Mouse (Mus musculus) gastrocnemius, adult 18-20 months (tissue): Measurements from ENCODE around the gene Ttll10. TPM values are rescaled to one million over a fixed set of nuclear protein-coding genes. Genes with fewer than 3 reads are reported as not detected.

Experiments
- DNase-seq: peaks from one replicate; pipeline ENCODE4 v3.0.0; 2021; ENCODE audit warnings: low spot score
- microRNA-seq: library from miRNA; unstranded; fragments of <30 nt; microRNA quantifications from one replicate; pipeline ENCODE4 v1.2.0, GENCODE M21; 2021
- total RNA-seq, 2 experiments: library from RNA; stranded (reverse); gene quantifications; 2 replicates each; pipeline ENCODE4 v1.2.3; 2021

Ttll10 gene
- total RNA-seq, 2 experiments from 2014 or later: not detected

GRCm38 (mm10) chr4:156028580-156028979 is 30.6 kb downstream of the Ttll10 start:
- DNase-seq: no peak

- no peak for DNase-seq
Observed at GRCm38 (mm10) chr4:156026013-156026412, 33.2 kb downstream of the Ttll10 start, which contains the start of gene Tnfrsf18. Gene Tnfrsf18, plus strand, starts transcription at chr4:156026164.

- DNase-seq: peak; percentile 80
Observed at GRCm38 (mm10) chr4:156024184-156024583, 35.0 kb downstream of the Ttll10 start.

- no peak for DNase-seq
Observed at GRCm38 (mm10) chr4:156023520-156023919, 35.7 kb downstream of the Ttll10 start.

GRCm38 (mm10) chr4:156021942-156022419 is 37.2 kb downstream of the Ttll10 start:
- DNase-seq: no peak

DNA sequence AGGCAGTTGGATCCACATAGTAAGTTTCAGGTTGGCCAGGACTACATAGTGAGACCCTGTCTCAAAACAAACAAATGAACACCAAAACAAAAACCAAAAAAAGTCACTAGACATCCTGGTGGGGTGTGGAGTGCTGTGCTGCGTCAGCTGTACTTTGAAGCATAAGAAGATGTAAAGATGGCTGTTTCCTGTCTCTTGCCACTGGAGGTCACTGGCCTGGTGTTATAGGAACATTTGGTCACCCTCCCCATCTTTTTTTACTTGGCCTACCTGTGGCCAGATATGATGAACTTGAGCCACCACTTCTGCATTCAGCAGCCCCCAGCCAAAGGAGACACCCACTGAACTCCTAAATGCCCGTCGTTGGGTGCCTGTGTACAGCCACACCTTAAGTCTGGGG is 37.8 kb downstream of the Ttll10 start:
- DNase-seq: no peak

DNA sequence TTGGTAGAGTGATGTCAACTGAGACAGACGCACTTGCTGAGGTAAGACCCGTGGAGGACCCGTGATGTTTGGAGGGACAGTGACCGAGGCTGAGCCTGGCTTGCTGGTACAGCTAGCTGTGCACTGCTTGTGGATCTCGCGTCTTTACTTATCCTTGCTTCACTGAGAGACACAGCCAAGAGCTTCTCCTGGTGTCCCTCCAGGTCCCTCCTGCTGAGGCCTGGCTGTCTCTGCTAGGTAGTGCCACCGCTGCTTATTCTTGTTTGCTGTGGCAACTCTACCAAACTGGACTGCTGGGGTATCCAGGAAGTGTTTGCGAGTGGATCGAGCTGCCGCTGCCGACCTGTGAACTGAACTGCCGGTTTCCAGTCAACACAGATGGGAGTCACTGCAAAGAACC is 39.4 kb downstream of the Ttll10 start:
- peak; percentile 40 for DNase-seq

- DNase-seq: no peak
Observed at GRCm38 (mm10) chr4:156014436-156014835, 44.8 kb downstream of the Ttll10 start.

DNA sequence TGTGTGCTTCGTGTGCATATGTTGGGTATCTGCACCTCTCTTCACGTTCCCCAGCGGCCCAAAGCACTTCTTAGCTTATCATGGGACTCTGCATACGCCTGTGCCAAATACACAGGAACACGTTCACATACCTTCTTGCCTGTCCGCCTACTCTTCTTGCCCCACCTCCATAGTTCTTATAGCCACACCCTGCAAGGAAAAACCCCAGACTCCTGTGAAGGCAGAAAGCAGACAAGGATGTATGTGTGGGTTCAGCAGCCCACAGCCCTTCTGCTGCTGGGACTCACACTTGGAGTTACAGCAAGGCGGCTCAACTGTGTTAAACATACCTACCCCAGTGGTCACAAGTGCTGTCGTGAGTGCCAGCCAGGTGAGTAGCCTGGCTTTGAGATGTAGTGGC is 45.6 kb downstream of the Ttll10 start, which contains the start of gene Tnfrsf4:
Gene Tnfrsf4 (plus strand): TSS at position 207 of the 400 bp plus-strand sequence.
- DNase-seq: no peak

DNA sequence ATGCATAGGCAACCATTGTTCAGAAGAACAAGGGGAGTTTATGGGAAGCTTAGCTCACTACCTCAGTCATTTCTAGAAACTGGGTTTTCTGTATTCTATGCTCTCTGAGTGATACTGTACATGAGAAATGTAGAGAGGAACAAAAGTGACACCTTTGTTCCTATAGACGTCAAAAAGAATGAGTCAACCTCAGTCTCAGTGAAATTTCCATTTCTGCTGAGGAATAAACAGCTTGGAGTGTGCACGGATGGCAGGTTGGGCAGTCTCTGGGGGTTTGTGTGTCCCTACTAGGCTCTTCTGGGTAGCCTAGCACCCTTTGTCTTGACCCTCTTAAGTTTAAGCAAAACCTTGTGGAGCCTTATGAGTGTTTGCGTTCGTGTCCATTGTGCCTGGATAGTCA is 50.8 kb downstream of the Ttll10 start:
- DNase-seq: no peak

GRCm38 (mm10) chr4:156004109-156004508 is 55.1 kb downstream of the Ttll10 start:
- no peak for DNase-seq

- DNase-seq: no peak
Observed at GRCm38 (mm10) chr4:155993606-155994005, 65.6 kb downstream of the Ttll10 start.

DNA sequence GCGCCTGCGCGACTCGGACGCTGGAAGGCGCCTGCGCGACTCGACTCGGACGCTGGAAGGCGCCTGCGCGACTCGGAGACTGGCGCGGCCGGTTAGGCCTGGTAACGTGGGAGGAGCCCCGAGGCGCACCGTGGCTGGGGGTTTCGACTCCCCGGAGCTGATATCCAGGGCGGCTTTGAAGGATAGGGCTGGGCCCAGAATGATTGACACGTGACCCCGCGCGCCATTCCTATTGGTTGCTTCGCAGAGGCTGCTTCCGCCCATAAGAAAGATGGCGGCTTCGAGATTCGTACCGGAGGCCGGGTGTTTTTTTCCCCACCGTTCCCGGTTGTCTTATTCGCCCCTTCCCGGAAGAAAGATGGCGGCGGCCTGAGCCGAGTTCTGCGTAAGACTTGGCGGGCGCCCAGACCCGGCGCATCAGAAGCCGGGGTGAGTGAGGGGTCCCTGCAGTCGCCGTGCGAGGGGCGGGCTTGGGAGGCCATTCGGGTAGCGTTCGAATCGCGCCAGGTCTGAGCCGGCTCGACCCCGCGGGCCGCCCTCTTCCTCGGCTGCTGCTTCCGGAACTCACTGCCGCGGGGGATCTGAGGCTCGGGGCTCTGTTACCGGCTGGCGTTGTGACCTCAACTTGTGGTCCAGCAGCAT is 66.2 kb downstream of the Ttll10 start:
- peak; percentile 98 for DNase-seq

GRCm38 (mm10) chr4:155992241-155992905 is 66.8 kb downstream of the Ttll10 start, which contains the start of the genes B3galt6 and Sdf4:
Gene B3galt6, minus strand, starts transcription at chr4:155992649.
Gene Sdf4, plus strand, starts transcription at chr4:155992872.
- DNase-seq: peak; percentile 78

DNA sequence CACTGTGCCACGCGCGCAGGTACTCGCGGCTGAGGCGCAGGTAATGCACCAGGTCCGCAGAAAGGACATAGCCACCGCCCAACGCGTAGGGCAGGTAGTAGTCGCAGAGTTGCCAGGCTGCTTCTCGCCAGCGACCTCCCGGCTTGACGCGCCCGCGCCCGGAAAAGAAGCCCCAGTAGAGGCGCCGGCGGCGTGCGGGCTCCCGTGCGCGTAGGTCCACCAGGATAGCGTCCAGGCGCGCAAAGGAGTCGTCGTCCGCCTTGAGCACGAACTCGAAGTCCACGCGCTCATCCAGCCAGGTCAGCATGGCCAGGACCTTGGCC is 67.3 kb downstream of the Ttll10 start:
- DNase-seq: peak; percentile 8

DNA sequence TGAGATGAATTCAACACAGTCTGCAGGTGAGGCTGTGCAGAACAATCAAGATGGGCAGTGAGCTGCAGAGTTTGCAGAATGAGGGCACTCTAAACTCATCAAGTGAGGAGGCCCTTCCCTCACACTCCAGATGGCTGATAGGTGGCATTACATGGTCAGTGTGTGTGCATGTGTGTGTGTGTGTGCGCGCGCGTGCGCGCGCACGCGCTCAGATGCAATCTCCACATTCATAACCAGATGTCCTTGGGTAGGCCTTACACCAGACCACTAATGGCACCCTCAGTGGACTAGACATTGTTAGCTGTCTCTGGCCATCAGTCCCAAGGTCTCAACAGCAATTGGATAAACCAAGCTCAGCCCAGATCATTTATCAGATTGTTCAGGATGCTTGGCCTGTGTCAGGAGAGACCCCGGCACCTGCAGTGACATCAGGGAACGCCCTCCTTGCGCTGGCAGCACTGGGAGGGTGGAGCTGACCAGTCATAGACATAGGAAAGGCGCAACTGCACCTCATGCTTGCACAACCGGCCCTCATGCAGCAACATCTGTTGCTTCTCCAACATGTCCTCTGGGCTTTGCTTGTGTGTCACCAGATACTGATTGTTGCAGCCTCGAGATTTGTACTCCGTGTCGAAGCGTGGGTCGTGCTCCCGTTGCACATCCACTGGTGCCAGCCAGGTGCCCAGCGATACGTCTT is 67.9 kb downstream of the Ttll10 start:
- DNase-seq: no peak

Small RNA genes within 50 kb of the gene (microRNA-seq; reads per million reads assigned to microRNA genes)
- 2.0 reads per million for gene Mir200a
- 16.4 reads per million, percentile 33 among the genes with 10 or more reads in this experiment for gene Mir200b
- 6.8 reads per million, percentile 17 among the genes with 10 or more reads in this experiment for gene Mir429

Other genes with a start within 250 kb of the Ttll10 start
- gene Ccnl2, start 246.9 kb downstream of the Ttll10 start, total RNA-seq: 10 to 100 TPM; 15.4 to 18.3 TPM
- 10 to 100 TPM; 79.5 to 82.6 TPM for gene Aurkaip1, start 228.1 kb downstream of the Ttll10 start, total RNA-seq
- 10 to 100 TPM; 25.0 to 29.7 TPM for gene Mxra8, start 219.7 kb downstream of the Ttll10 start, total RNA-seq
- gene Dvl1, start 212.0 kb downstream of the Ttll10 start, total RNA-seq: 100 to 1,000 TPM; 104 to 106 TPM
- gene Tas1r3, start 196.1 kb downstream of the Ttll10 start, total RNA-seq: under 1 TPM; 0.09 to 0.12 TPM
- gene Cptp, start 190.0 kb downstream of the Ttll10 start, total RNA-seq: 10 to 100 TPM; 13.0 to 16.2 TPM
- gene Ints11, start 189.9 kb downstream of the Ttll10 start, total RNA-seq: 10 to 100 TPM; 13.9 to 14.0 TPM
- 10 to 100 TPM; 11.2 to 13.2 TPM for gene Pusl1, start 167.6 kb downstream of the Ttll10 start, total RNA-seq
- 1 to 10 TPM; 6.6 to 7.3 TPM for gene Acap3, start 167.6 kb downstream of the Ttll10 start, total RNA-seq
- 10 to 100 TPM; 62.3 to 66.4 TPM for gene Ube2j2, start 115.6 kb downstream of the Ttll10 start, total RNA-seq
- gene C1qtnf12, start 97.1 kb downstream of the Ttll10 start, total RNA-seq: 10 to 100 TPM; 16.9 to 19.7 TPM
- gene B3galt6, start 66.8 kb downstream of the Ttll10 start, total RNA-seq: 1 to 10 TPM; 1.3 TPM
- gene Sdf4, start 66.5 kb downstream of the Ttll10 start, total RNA-seq: 10 to 100 TPM; 77.2 to 85.0 TPM
- 1 to 10 TPM; 1.2 to 1.3 TPM for gene Tnfrsf4, start 45.6 kb downstream of the Ttll10 start, total RNA-seq
- not detected for gene Tnfrsf18, start 33.2 kb downstream of the Ttll10 start, total RNA-seq
- 1 to 10 TPM; 2.1 to 3.1 TPM for gene 9430015G10Rik, start 50.6 kb upstream of the Ttll10 start, total RNA-seq
- not detected for gene Rnf223, start 71.1 kb upstream of the Ttll10 start, total RNA-seq
- 1 to 10 TPM; 4.8 to 5.6 TPM for gene Agrn, start 138.1 kb upstream of the Ttll10 start, total RNA-seq
- gene Isg15, start 141.4 kb upstream of the Ttll10 start, total RNA-seq: under 1 TPM; 0.32 to 0.74 TPM
- gene AW011738, start 143.9 kb upstream of the Ttll10 start, total RNA-seq: 1 to 10 TPM; 3.7 to 4.9 TPM
- gene Perm1, start 156.5 kb upstream of the Ttll10 start, total RNA-seq: 100 to 1,000 TPM; 143 to 233 TPM
- 1 to 10 TPM; 5.9 to 6.7 TPM for gene Plekhn1, start 175.4 kb upstream of the Ttll10 start, total RNA-seq
- 10 to 100 TPM; 31.2 to 33.4 TPM for gene Noc2l, start 176.6 kb upstream of the Ttll10 start, total RNA-seq
- gene Samd11, start 196.2 kb upstream of the Ttll10 start, total RNA-seq: not detected